Mouse (Mus musculus): ENCODE measurements around the gene Eif3d.

DNA sequence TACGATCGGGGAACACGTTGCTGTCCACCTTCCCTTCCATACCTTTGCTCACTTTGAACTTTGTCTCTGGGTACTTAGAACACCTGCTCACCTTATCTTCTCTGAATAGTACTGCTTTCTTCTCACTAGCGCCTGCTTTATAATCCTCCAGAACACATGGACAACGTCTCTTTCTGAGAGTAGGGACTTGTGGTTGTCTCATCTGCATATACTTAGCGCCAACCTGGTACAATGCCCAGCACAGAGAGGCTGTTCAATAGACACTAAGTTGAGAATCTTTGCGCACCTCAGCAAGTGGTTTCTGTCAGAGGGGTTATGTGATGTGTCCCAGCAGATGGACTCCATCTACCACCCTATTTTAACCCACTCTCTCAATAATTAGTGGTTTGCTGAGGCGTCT, 40.8 kb downstream of the Eif3d start:
- TF ChIP-seq CTCF (IDR thresholded peaks at IDR 0.05; ENCODE audit: low read depth, low read length) (no peak), EP300 (IDR thresholded peaks at IDR 0.05; ENCODE audit: insufficient read depth, low read depth, low read length) (no peak)

Data from ES-Bruce4 (cell line).